Mouse (Mus musculus) E14TG2a.4 (cell line): ENCODE results near the gene Adam1a.

Experiments
- H3K27me3 ChIP-seq: 2 replicates; pipeline ENCODE4 v1.6.1; 2014; ENCODE audit warnings: low read length, control low read depth; ENCODE audit not compliant: insufficient read depth
- H3K36me3 ChIP-seq: 2 replicates; pipeline ENCODE4 v1.6.1; 2014; ENCODE audit warnings: low read length, control low read depth; ENCODE audit not compliant: insufficient read depth
- H3K4me1 ChIP-seq: replicated peaks from 2 replicates; pipeline ENCODE4 v1.6.1; 2014; ENCODE audit warnings: low read depth, low read length, control low read depth
- H3K4me3 ChIP-seq: replicated peaks from 2 replicates; pipeline ENCODE4 v1.5.1; 2014; ENCODE audit warnings: mild to moderate bottlenecking, low read length
- H3K9me3 ChIP-seq: 2 replicates; pipeline ENCODE4 v1.6.1; 2014; ENCODE audit warnings: low read length, control low read depth
- CTCF ChIP-seq: conservative IDR thresholded peaks from 2 replicates; pipeline ENCODE4 v1.5.1; 2014; ENCODE audit warnings: low read length
- NANOG ChIP-seq: IDR thresholded peaks from 2 replicates; pipeline ENCODE4 v1.6.1; 2014; ENCODE audit warnings: borderline replicate concordance, low read length, mixed read lengths
- POU5F1 ChIP-seq: IDR thresholded peaks from 2 replicates; pipeline ENCODE4 v1.6.1; 2014; ENCODE audit warnings: low read length, borderline replicate concordance

Adam1a gene

DNA sequence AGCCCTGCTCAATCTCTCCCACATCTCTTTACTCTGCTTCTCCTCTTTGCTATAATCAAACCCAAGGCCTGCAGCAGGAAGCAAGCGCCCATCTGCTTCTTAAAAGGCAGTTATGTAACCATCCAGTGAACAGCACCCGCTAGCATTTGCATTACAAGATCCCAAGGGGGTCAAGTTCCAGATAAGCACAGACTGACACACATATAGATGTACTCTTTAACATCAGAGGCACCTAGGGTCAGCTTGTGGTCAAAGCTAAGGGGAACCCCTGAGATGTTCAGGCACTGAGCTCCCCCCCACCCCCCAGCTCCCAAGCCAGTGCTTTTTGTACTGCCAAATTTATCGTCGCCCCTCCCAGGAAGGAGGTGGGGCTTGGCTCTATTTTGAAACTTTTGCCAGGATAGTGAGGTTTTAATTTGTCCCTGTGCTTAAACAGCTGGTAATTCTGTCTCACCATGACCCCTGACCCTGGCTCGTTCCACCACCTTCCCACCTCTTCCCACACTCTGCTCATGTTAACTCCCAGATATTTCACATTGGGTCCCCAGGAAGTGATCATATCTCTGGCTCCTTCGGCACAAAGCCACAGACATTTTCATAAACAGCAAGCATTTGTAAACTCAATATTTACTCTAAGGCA lies 41.2 kb upstream of the Adam1a start:
- peaks cover 34% of the 10 kb centered on the region for H3K36me3 ChIP-seq
- TF ChIP-seq CTCF (no peak), POU5F1 (no peak), NANOG (peak; percentile 22; the same call in 1 of the 2 replicates)
- H3K27me3 ChIP-seq: no peaks in the 10 kb centered on the region
- H3K4me1 ChIP-seq: peaks cover 93% of the 10 kb centered on the region
- H3K9me3 ChIP-seq: no peaks in the 10 kb centered on the region
- H3K4me3 ChIP-seq: peak overlapping the region; percentile 29

DNA sequence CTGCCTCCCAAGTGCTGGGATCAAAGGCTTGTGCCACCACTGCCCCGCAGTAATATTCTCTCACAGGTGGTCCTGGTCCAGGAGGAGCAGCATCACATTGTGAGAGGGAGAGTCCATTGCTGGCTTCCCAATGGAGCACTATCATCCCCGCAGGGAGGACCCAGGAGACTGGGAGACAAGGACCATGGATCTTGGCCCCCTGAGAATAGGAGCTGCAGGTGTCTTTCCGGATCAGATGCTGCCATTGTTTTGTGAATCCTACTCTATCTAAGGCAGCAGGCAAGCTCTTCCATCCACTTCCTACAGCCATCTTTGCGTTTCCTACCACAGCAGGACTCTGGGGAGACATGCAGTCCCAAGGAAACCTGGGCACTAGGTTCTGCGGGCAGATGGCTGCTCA lies 40.4 kb upstream of the Adam1a start:
- TF ChIP-seq NANOG (peak; percentile 17; the same call in 1 of the 2 replicates), POU5F1 (no peak), CTCF (no peak)
- H3K27me3 ChIP-seq: no peaks in the 10 kb centered on the region
- H3K36me3 ChIP-seq: peaks cover 29% of the 10 kb centered on the region
- no peaks in the 10 kb centered on the region for H3K9me3 ChIP-seq
- H3K4me3 ChIP-seq: peak overlapping the region; percentile 20; the same call in 1 of the 2 replicates
- H3K4me1 ChIP-seq: peaks cover 94% of the 10 kb centered on the region

DNA sequence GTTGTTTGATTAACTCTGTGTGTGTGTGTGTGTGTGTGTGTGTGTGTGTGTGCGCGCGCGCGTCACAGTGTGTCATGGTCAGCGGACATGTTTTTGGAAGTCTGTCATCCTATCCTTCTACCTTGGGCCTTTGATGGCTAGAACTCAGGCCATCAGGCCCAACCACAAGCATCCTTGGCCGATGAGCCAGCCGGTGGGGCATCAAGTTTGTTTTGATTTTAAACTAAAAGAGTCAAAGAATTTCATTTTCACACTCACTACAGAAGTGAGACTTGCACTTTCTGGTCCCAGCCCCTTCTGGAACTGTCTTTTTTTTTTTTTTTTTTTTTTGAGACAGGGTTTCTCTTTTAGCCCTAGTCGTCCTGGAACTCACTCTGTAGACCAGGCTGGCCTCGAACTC lies 39.7 kb upstream of the Adam1a start:
- Histone ChIP-seq H3K9me3 (no peaks in the 10 kb centered on the region), H3K4me3 (no peak overlapping the region), H3K4me1 (peaks cover 94% of the 10 kb centered on the region), H3K36me3 (peaks cover 29% of the 10 kb centered on the region), H3K27me3 (no peaks in the 10 kb centered on the region)
- TF ChIP-seq CTCF: no peak
- TF ChIP-seq POU5F1: no peak
- no peak for TF ChIP-seq NANOG

DNA sequence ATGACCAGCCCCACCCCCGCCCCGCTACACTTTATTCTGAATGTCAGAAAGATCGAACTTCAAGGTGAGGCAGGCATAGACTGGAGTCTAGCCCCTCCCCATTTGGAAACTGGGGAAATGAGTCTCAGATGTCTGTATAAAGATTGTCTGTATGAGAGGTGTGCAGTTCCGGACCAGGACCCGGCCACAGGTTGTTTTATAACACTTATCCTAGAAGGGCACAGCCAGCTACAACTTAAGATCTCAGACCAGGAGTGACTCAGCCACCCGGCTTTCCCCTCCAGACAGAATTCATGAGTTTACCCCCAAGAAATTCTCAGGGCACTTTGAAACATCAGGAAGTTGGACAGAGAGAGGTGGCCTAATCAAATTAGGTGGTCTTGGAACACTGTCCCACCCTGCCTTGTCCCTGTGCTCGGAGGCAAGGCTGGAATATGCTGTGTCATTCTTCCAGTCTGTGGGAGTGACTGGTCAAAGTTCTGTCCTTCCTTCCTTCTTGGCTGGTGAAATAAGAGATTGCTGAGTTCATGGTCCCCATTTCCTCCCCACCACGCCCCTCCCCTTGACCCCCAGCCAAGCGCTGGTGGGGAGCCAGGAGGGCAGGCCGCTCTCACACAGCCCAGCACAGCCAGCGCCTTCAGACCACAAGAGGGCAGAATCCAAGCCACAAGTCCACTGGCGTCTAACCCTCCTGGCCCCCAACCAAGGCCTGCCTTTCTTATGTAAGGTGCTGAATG lies 38.7 kb upstream of the Adam1a start:
- Histone ChIP-seq H3K36me3 (peaks cover 32% of the 10 kb centered on the region), H3K4me3 (peak overlapping the region; percentile 52), H3K27me3 (no peaks in the 10 kb centered on the region), H3K4me1 (peaks cover 93% of the 10 kb centered on the region), H3K9me3 (no peaks in the 10 kb centered on the region)
- TF ChIP-seq CTCF (peak; percentile 47), NANOG (no peak)

DNA sequence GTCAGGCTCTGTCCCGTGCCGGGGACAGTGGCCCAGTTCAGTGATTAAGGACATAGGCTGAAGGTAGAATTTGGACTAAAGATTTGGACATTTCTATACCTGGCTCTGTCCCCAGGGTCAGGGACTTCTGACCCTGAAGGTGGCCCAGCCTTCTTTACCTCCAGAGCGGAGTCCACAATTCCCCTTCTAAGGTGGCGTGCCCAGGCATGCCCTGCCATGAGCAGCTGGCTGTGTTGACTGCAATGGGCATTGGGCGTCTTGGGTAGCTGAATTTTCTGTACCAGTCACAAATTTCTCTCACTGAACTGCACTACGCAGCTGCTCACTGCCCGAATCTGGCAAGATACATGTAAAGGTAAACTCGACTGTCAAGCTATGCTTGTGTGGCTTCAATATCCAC lies 36.7 kb upstream of the Adam1a start:
- peaks cover 40% of the 10 kb centered on the region for H3K36me3 ChIP-seq
- no peaks in the 10 kb centered on the region for H3K9me3 ChIP-seq
- H3K4me1 ChIP-seq: peaks cover 91% of the 10 kb centered on the region
- peak overlapping the region; percentile 60 for H3K4me3 ChIP-seq
- H3K27me3 ChIP-seq: no peaks in the 10 kb centered on the region
- no peak for TF ChIP-seq POU5F1
- TF ChIP-seq CTCF: no peak
- no peak for TF ChIP-seq NANOG

DNA sequence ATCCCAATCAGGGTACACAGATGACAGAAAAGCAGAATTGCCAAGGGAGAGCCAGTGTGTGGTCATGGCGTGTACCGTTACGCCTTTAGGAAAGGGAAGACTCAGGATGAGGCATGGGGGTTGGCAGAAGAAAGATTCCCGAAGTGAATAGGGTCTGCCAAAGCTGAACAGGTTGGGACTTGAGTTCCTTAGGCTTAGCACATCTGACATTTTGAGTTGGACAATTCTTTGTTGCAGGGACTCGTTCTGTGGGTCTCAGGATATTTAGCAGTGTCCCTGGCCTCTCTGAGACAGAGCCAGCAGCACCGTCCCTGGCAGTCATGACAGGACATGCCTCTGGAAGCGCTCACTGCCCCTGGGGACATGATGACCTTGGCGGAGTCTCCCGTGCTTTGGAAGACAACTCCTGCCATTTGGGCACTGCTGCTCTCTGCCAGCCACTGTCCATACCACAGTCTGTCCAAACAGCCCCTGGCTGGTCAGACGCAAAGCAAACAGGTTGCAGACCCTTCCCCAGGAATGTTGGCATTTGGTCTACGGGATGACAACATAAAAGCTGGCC lies 31.7 kb upstream of the Adam1a start:
- Histone ChIP-seq H3K36me3 (peaks cover 89% of the 10 kb centered on the region), H3K27me3 (no peaks in the 10 kb centered on the region), H3K4me1 (peaks cover 83% of the 10 kb centered on the region), H3K9me3 (no peaks in the 10 kb centered on the region), H3K4me3 (no peak overlapping the region)
- TF ChIP-seq POU5F1 (no peak), CTCF (no peak), NANOG (no peak)

DNA sequence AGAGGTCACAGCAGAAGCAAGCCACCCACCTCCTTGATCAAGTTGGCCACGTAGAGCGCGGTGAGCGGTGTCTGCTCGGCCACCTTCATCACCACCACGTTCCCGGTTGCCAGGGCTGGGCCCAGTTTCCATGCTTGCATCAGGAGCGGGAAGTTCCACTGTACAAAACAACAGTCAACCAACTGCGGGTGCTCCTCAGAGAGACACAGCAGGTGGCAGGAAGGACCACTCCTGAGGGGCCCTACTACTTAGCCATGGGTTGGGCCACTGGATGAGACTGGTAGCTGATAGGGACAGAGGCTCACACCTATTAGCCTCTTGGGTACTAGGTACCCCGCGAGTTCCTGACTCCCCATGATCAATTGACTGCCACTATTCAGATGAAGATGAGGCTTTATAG lies 30.6 kb upstream of the Adam1a start:
- Histone ChIP-seq H3K36me3 (peaks cover 100% of the 10 kb centered on the region), H3K4me1 (peaks cover 72% of the 10 kb centered on the region), H3K9me3 (no peaks in the 10 kb centered on the region), H3K4me3 (peak overlapping the region; percentile 43), H3K27me3 (no peaks in the 10 kb centered on the region)
- TF ChIP-seq CTCF (no peak), NANOG (no peak), POU5F1 (no peak)

DNA sequence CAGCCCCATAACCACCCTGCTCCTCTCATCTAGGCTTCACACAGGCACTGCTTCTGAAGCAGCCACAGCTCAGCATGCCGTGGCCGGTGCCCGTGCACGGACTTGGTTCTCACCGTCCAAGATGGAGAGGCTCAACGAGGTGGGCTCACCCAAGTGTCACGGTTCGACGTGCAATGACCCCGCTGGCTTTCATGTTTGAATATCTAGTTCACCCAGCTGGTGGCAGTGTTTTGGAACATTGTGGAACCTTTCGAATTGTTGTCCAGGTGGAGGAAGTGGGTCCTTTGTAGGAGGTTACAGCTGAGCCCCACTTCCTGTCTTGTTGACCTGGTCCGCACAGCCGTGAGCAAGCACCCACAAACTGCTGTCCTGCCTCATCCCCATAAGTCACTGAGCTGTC lies 28.9 kb upstream of the Adam1a start:
- H3K9me3 ChIP-seq: no peaks in the 10 kb centered on the region

More for the DNA sequence above, 28.9 kb upstream of the Adam1a start:
- no peak for TF ChIP-seq NANOG
- no peak for TF ChIP-seq CTCF
- no peak for TF ChIP-seq POU5F1
- Histone ChIP-seq H3K36me3 (peaks cover 99% of the 10 kb centered on the region), H3K4me3 (no peak overlapping the region), H3K27me3 (no peaks in the 10 kb centered on the region), H3K4me1 (peaks cover 66% of the 10 kb centered on the region)
